Mouse (Mus musculus) midbrain, embryonic 12.5 days (tissue): ENCODE measurements at regions not wholly inside any gene's neighbourhood (a gene's known extent, or its start where the extent isn't known, plus 50 kb on each side); places are given as distances from the start of the nearest gene placed in this dataset.

Experiments
- ATAC-seq: fragments of 200-750 bp; cut with Nextera tagmentation; 2 replicates; pipeline ENCODE4 v1.8.0; 2017; ENCODE audit warnings: low read depth, moderate TSS enrichment, moderate library complexity; ENCODE audit not compliant: low FRiP score
- H3K27ac ChIP-seq: fragments of 300-500 bp; sonication (generic); replicated peaks from 2 replicates; pipeline ENCODE4 v1.5.1; 2016; ENCODE audit warnings: mild to moderate bottlenecking
- H3K27me3 ChIP-seq: fragments of 300-500 bp; sonication (generic); 2 replicates; pipeline ENCODE4 v1.6.1; 2016; ENCODE audit warnings: mild to moderate bottlenecking
- H3K36me3 ChIP-seq: fragments of 300-500 bp; sonication (generic); 2 replicates; pipeline ENCODE4 v1.6.1; 2016
- H3K4me1 ChIP-seq: fragments of 300-500 bp; sonication (generic); 2 replicates; pipeline ENCODE4 v1.6.1; 2016
- H3K4me2 ChIP-seq: fragments of 300-500 bp; sonication (generic); replicated peaks from 2 replicates; pipeline ENCODE4 v1.6.1; 2016; ENCODE audit warnings: mild to moderate bottlenecking, moderate library complexity
- H3K4me3 ChIP-seq: fragments of 300-500 bp; sonication (generic); 2 replicates; pipeline ENCODE4 v1.5.1; 2016; ENCODE audit warnings: mild to moderate bottlenecking
- H3K9ac ChIP-seq: fragments of 300-500 bp; sonication (generic); replicated peaks from 2 replicates; pipeline ENCODE4 v1.6.1; 2016; ENCODE audit warnings: mild to moderate bottlenecking, moderate library complexity
- H3K9me3 ChIP-seq: fragments of 300-500 bp; sonication (generic); 2 replicates; pipeline ENCODE4 v1.6.1; 2016; ENCODE audit warnings: mild to moderate bottlenecking
- WGBS: fragments of 180-500 bp; shearing (Covaris S2); methylation state at CpG from one replicate; pipeline ENCODE4 v1.1.7; 2016; 5-methylcytosine and 5-hydroxymethylcytosine counted together

- Histone ChIP-seq H3K27me3 (no peaks in the 10 kb centered on the region), H3K4me3 (no peak overlapping the region)
- WGBS = 61% methylated on average over 10 of the region's 10 CpGs
Measured at GRCm38 (mm10) chr1:81516575-81517210, 439.9 kb downstream of the Nyap2 start.

GRCm38 (mm10) chr1:81520420-81521273, 443.9 kb downstream of the Nyap2 start:
- no peaks in the 10 kb centered on the region for H3K36me3 ChIP-seq
- H3K4me3 ChIP-seq = no peak overlapping the region
- H3K27me3 ChIP-seq = no peaks in the 10 kb centered on the region
- H3K4me1 ChIP-seq = peaks cover 17% of the 10 kb centered on the region; the same call in 1 of the 2 replicates
- no peak overlapping the region for H3K4me2 ChIP-seq
- peak; percentile 88 for ATAC-seq
- 43% methylated on average over 9 of the region's 9 CpGs for WGBS
- no peak overlapping the region for H3K9ac ChIP-seq
- H3K9me3 ChIP-seq = no peaks in the 10 kb centered on the region
- H3K27ac ChIP-seq = peak overlapping the region; percentile 20; the same call in 1 of the 2 replicates

More at GRCm38 (mm10) chr1:81516575-81517210, 439.9 kb downstream of the Nyap2 start:
- no peaks in the 10 kb centered on the region for H3K9me3 ChIP-seq
- H3K36me3 ChIP-seq = no peaks in the 10 kb centered on the region
- H3K9ac ChIP-seq = no peak overlapping the region
- ATAC-seq = peak; percentile 73
- H3K27ac ChIP-seq = no peak overlapping the region
- no peak overlapping the region for H3K4me2 ChIP-seq
- peaks cover 12% of the 10 kb centered on the region; the same call in 1 of the 2 replicates for H3K4me1 ChIP-seq

GRCm38 (mm10) chr1:81522929-81523328, 446.2 kb downstream of the Nyap2 start:
- no peak overlapping the region for H3K9ac ChIP-seq
- no peaks in the 10 kb centered on the region for H3K27me3 ChIP-seq
- peaks cover 17% of the 10 kb centered on the region; the same call in 1 of the 2 replicates for H3K4me1 ChIP-seq
- 95% methylated on average over 3 of the region's 3 CpGs for WGBS
- ATAC-seq = no peak
- H3K27ac ChIP-seq = no peak overlapping the region
- no peaks in the 10 kb centered on the region for H3K9me3 ChIP-seq
- H3K4me3 ChIP-seq = no peak overlapping the region
- H3K36me3 ChIP-seq = no peaks in the 10 kb centered on the region
- no peak overlapping the region for H3K4me2 ChIP-seq

GRCm38 (mm10) chr1:81525821-81526220, 449.1 kb downstream of the Nyap2 start:
- ATAC-seq = no peak
- H3K9me3 ChIP-seq = no peaks in the 10 kb centered on the region
- H3K27me3 ChIP-seq = no peaks in the 10 kb centered on the region
- H3K9ac ChIP-seq = no peak overlapping the region
- H3K36me3 ChIP-seq = no peaks in the 10 kb centered on the region
- no peak overlapping the region for H3K4me2 ChIP-seq
- H3K4me3 ChIP-seq = no peak overlapping the region
- no peak overlapping the region for H3K27ac ChIP-seq
- H3K4me1 ChIP-seq = peaks cover 13% of the 10 kb centered on the region; the same call in 1 of the 2 replicates

GRCm38 (mm10) chr1:81537836-81538235, 461.1 kb downstream of the Nyap2 start:
- Histone ChIP-seq H3K9ac (no peak overlapping the region), H3K27ac (no peak overlapping the region), H3K4me3 (no peak overlapping the region), H3K4me2 (no peak overlapping the region), H3K27me3 (no peaks in the 10 kb centered on the region), H3K36me3 (no peaks in the 10 kb centered on the region), H3K4me1 (no peaks in the 10 kb centered on the region), H3K9me3 (no peaks in the 10 kb centered on the region)
- WGBS = 59% methylated on average over 5 of the region's 5 CpGs
- no peak for ATAC-seq

- no peak overlapping the region for H3K4me3 ChIP-seq
- no peak for ATAC-seq
- WGBS = 83% methylated on average over 5 of the region's 5 CpGs
- H3K27ac ChIP-seq = no peak overlapping the region
- no peaks in the 10 kb centered on the region for H3K27me3 ChIP-seq
- H3K9ac ChIP-seq = no peak overlapping the region
- no peaks in the 10 kb centered on the region for H3K4me1 ChIP-seq
- H3K4me2 ChIP-seq = no peak overlapping the region
- no peaks in the 10 kb centered on the region for H3K9me3 ChIP-seq
- no peaks in the 10 kb centered on the region for H3K36me3 ChIP-seq
Measured at GRCm38 (mm10) chr1:81539591-81540311, 463.0 kb downstream of the Nyap2 start.

GRCm38 (mm10) chr1:81548906-81549305, 472.2 kb downstream of the Nyap2 start:
- no peak overlapping the region for H3K4me3 ChIP-seq
- H3K36me3 ChIP-seq = no peaks in the 10 kb centered on the region
- no peaks in the 10 kb centered on the region for H3K9me3 ChIP-seq
- H3K4me2 ChIP-seq = no peak overlapping the region
- no peak overlapping the region for H3K9ac ChIP-seq
- H3K27me3 ChIP-seq = no peaks in the 10 kb centered on the region
- ATAC-seq = no peak
- no peaks in the 10 kb centered on the region for H3K4me1 ChIP-seq
- H3K27ac ChIP-seq = no peak overlapping the region
- 81% methylated on average over 2 of the region's 2 CpGs for WGBS

GRCm38 (mm10) chr1:81549706-81550105, 473.0 kb downstream of the Nyap2 start:
- Histone ChIP-seq H3K4me1 (no peaks in the 10 kb centered on the region), H3K9ac (no peak overlapping the region), H3K27ac (no peak overlapping the region), H3K4me2 (no peak overlapping the region), H3K36me3 (no peaks in the 10 kb centered on the region), H3K27me3 (no peaks in the 10 kb centered on the region), H3K9me3 (no peaks in the 10 kb centered on the region), H3K4me3 (no peak overlapping the region)
- no peak for ATAC-seq
- WGBS = 90% methylated on average over 5 of the region's 5 CpGs

- no peak overlapping the region for H3K27ac ChIP-seq
- no peaks in the 10 kb centered on the region for H3K4me1 ChIP-seq
- no peak for ATAC-seq
- no peaks in the 10 kb centered on the region for H3K36me3 ChIP-seq
- WGBS = 76% methylated on average over 3 of the region's 3 CpGs
- H3K9ac ChIP-seq = no peak overlapping the region
- H3K4me3 ChIP-seq = no peak overlapping the region
- H3K9me3 ChIP-seq = no peaks in the 10 kb centered on the region
- H3K4me2 ChIP-seq = no peak overlapping the region
- no peaks in the 10 kb centered on the region for H3K27me3 ChIP-seq
Measured at GRCm38 (mm10) chr1:81552731-81553130, 476.0 kb downstream of the Nyap2 start.

GRCm38 (mm10) chr1:81576965-81577664, 500.4 kb downstream of the Nyap2 start:
- 0 out of 2 replicates have a peak, but pooled peaks have one; percentile 19 for ATAC-seq
- H3K4me2 ChIP-seq = peak overlapping the region; percentile 29; the same call in 1 of the 2 replicates
- H3K9me3 ChIP-seq = no peaks in the 10 kb centered on the region

GRCm38 (mm10) chr1:81577665-81578201, 501.0 kb downstream of the Nyap2 start:
- Histone ChIP-seq H3K36me3 (no peaks in the 10 kb centered on the region), H3K4me2 (peak overlapping the region; percentile 29; the same call in 1 of the 2 replicates), H3K27ac (no peak overlapping the region), H3K9me3 (no peaks in the 10 kb centered on the region), H3K4me1 (peaks cover 5% of the 10 kb centered on the region; the same call in 1 of the 2 replicates), H3K27me3 (no peaks in the 10 kb centered on the region), H3K4me3 (no peak overlapping the region), H3K9ac (no peak overlapping the region)
- peak; percentile 47 for ATAC-seq
- 29% methylated on average over 9 of the region's 9 CpGs for WGBS

More at GRCm38 (mm10) chr1:81576965-81577664, 500.4 kb downstream of the Nyap2 start:
- H3K27ac ChIP-seq = no peak overlapping the region
- no peaks in the 10 kb centered on the region for H3K36me3 ChIP-seq
- 43% methylated on average over 7 of the region's 8 CpGs for WGBS
- no peak overlapping the region for H3K9ac ChIP-seq
- no peaks in the 10 kb centered on the region for H3K27me3 ChIP-seq
- H3K4me3 ChIP-seq = no peak overlapping the region
- peaks cover 5% of the 10 kb centered on the region; the same call in 1 of the 2 replicates for H3K4me1 ChIP-seq
